Mouse (Mus musculus) bone marrow, adult 2 months (tissue): ENCODE data around the gene Gart. TPM values are rescaled to one million over a fixed set of nuclear protein-coding genes. Genes with fewer than 3 reads are reported as not detected.

Source experiments
- H3K27ac ChIP-seq: fragments of 200-500 bp; 2 replicates; pipeline ENCODE4 v1.5.1; 2012; ENCODE audit warnings: low read depth, mild to moderate bottlenecking, control low read depth, inconsistent platforms, low read length; ENCODE audit not compliant: control insufficient read depth, poor library complexity, insufficient read depth
- H3K4me1 ChIP-seq: fragments of 200-500 bp; 2 replicates; pipeline ENCODE4 v1.6.1; 2011; ENCODE audit warnings: low read length; ENCODE audit not compliant: control insufficient read depth, insufficient read depth
- H3K4me3 ChIP-seq: fragments of 200-500 bp; replicated peaks from 2 replicates; pipeline ENCODE3; 2011; ENCODE audit warnings: mild to moderate bottlenecking, low read depth, low read length, control low read depth; ENCODE audit not compliant: control insufficient read depth
- CTCF ChIP-seq: fragments of 200-500 bp; IDR thresholded peaks from 2 replicates; pipeline ENCODE4 v1.5.1; 2011; ENCODE audit warnings: low read length, control low read depth; ENCODE audit not compliant: control insufficient read depth, insufficient read depth
- POLR2A ChIP-seq: fragments of 200-500 bp; IDR thresholded peaks from 2 replicates; pipeline ENCODE4 v1.6.1; 2011; ENCODE audit warnings: low read depth, mild to moderate bottlenecking, control low read depth, low read length, borderline replicate concordance; ENCODE audit not compliant: control insufficient read depth
- WGBS: fragments of 180-500 bp; shearing (Covaris S2); methylation state at CpG from one replicate; pipeline ENCODE4 v1.1.7; 2018; 5-methylcytosine and 5-hydroxymethylcytosine counted together
- polyA plus RNA-seq: library from polyadenylated mRNA; stranded (reverse); fragments of >200 nt; gene quantifications from 2 replicates; pipeline ENCODE4 v1.2.4, GENCODE M21; 2011; ENCODE audit warnings: low replicate concordance; ENCODE audit not compliant: missing spikeins, insufficient read depth, insufficient read length

Gene Gart
- polyA plus RNA-seq: 70.5 and 94.2 TPM in 2 replicates

GRCm38 (mm10) chr16:91646681-91647419, at the start of gene Gart:
Gene Gart (minus strand): TSS chr16:91646952.
- WGBS: under 1% methylated on average over 59 of the region's 59 CpGs

DNA sequence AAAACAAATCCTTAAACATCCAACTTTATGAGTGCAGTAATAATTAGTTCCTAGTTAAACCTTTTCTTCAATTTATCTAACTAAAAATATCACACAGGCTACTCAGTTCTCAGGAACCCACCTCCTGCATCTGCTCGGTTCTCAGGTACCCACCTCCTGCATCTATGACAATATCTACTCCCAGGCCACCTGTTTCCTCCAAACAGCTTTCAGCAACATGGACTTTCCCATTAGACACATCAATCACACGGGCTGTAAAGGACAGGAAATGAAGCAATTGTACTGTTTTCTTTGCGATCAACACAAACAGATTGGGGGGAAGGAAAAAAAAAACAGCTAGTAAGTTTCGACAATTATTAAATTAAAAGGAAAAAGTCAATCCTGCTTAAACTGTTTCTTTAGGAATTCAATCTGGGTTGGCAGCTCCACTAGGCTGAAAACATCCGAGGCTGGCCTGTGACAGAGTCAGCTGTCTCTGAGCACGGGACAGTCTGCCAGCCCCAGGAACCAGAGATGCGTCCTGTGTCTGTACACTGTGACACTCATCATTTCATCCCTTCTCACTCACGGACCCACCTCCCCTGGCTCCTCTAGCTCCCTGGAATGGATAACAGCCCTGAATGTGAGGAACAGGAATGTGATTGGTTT, 48.5 kb upstream of the Gart start:
- WGBS: 37% methylated on average over 8 of the region's 8 CpGs
- TF ChIP-seq POLR2A (no peak), CTCF (no peak)
- Histone ChIP-seq H3K4me3 (no peak overlapping the region), H3K4me1 (no peaks in the 10 kb centered on the region), H3K27ac (no peak overlapping the region)

More at GRCm38 (mm10) chr16:91646681-91647419, at the start of gene Gart:
- TF ChIP-seq POLR2A (peak; percentile 99), CTCF (no peak)
- Histone ChIP-seq H3K27ac (peak within 1 kb of the TSS; percentile 99), H3K4me1 (no peaks in the 10 kb centered on the region; the same call in 1 of the 2 replicates), H3K4me3 (peak within 1 kb of the TSS; percentile 98)

DNA sequence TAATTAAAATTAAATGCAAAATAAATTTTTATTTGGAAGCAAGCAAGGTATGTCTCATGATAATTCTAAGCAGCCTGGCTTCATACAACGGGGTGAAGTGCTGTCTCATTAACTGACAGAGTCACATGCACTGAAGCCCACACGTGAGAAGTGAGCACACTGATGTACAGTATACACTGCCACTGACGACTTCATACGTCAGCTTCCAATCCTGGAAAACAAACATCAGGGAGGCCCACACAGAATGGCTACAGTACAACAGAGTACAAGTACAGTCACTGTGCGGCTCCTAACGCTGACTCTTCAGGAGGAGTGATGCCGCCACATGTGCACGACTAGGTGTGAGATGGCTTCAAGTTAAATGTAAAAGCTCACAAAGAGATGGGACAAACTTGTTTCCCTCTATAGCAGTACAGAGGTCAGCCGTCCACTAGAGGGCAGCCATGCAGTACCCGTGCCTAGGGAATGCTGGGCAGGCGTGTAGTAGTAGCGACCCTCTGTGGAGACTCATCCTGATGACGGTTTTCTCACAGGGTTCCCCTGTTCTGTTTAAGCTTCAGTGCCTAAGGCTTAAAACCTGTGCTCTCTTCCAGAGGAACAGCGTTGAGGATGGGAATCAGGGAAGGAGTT, 47.8 kb upstream of the Gart start:
- Histone ChIP-seq H3K4me1 (no peaks in the 10 kb centered on the region; the same call in 1 of the 2 replicates), H3K27ac (no peak overlapping the region), H3K4me3 (no peak overlapping the region)
- 29% methylated on average over 14 of the region's 14 CpGs for WGBS
- no peak for TF ChIP-seq POLR2A
- TF ChIP-seq CTCF: peak; percentile 96

GRCm38 (mm10) chr16:91689791-91690190, 43.0 kb upstream of the Gart start:
- Histone ChIP-seq H3K4me1 (peaks cover 3% of the 10 kb centered on the region; the same call in 1 of the 2 replicates), H3K4me3 (peak overlapping the region; percentile 13), H3K27ac (no peak overlapping the region)
- WGBS: 30% methylated on average over 7 of the region's 7 CpGs
- TF ChIP-seq POLR2A: no peak
- TF ChIP-seq CTCF: no peak

GRCm38 (mm10) chr16:91688619-91689334, 42.0 kb upstream of the Gart start, which contains the start of gene Donson:
Gene Donson (minus strand): TSS chr16:91688770.
- under 1% methylated on average over 71 of the region's 71 CpGs for WGBS
- Histone ChIP-seq H3K27ac (peak within 1 kb of the TSS; percentile 94), H3K4me3 (peak within 1 kb of the TSS; percentile 95), H3K4me1 (peaks cover 3% of the 10 kb centered on the region; the same call in 1 of the 2 replicates)
- TF ChIP-seq POLR2A (peak; percentile 85; the same call in 1 of the 2 replicates), CTCF (no peak)

DNA sequence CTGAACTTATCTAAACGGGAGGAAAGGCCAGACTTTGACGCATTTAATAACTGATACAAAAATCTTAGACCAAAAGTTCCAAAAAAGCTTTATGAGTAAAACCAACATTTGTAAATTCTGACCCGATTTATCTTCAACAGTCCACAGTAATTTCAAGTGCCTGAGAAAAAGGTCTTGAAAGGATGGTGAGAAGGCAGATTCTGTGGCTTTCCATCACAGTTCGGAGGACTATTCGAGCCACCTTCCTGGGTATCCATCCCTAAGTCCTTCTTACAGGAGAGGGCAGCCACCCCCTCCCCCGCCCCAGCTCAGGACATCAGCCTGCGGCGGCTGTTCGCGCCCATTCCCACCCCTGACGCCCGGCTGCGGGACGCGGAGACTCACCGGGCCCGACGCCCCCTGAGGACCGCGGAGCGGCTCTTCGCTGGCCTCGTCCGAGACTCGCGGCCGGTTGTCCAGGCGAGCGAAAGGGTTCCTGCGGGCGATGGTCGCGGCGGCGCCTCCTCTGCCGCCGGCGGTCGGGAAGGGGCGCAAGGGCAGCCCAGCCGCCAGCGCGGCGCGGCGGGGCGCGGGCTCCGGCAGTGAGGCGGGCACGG, 41.4 kb upstream of the Gart start:
- TF ChIP-seq CTCF: no peak
- peak overlapping the region; percentile 71 for H3K4me3 ChIP-seq
- 2% methylated on average over 51 of the region's 51 CpGs for WGBS
- H3K27ac ChIP-seq: peak overlapping the region; percentile 85
- H3K4me1 ChIP-seq: peaks cover 3% of the 10 kb centered on the region; the same call in 1 of the 2 replicates

- H3K4me1 ChIP-seq: peaks cover 3% of the 10 kb centered on the region; the same call in 1 of the 2 replicates
- no peak overlapping the region for H3K27ac ChIP-seq
- TF ChIP-seq CTCF: no peak
- TF ChIP-seq POLR2A: no peak
- WGBS: 88% methylated on average over 5 of the region's 5 CpGs
- no peak overlapping the region for H3K4me3 ChIP-seq
Observed at GRCm38 (mm10) chr16:91686369-91686768, 39.6 kb upstream of the Gart start.
